Mouse (Mus musculus) retina, adult 2 months (tissue): Measurements from ENCODE around the gene Grb10.

ENCODE experiments used
- DNase-seq: peaks from one replicate; pipeline ENCODE4 v3.0.0-alpha.2; 2012; ENCODE audit warnings: low read depth, low spot score

Gene Grb10

GRCm38 (mm10) chr11:11947857-11948256 is 90.6 kb downstream of the Grb10 start:
- DNase-seq, result no peak

GRCm38 (mm10) chr11:11945766-11946165 is 92.7 kb downstream of the Grb10 start:
- no peak for DNase-seq

- no peak for DNase-seq
These were observed 93.7 kb downstream of the Grb10 start for GRCm38 (mm10) chr11:11944814-11945213.

GRCm38 (mm10) chr11:11944082-11944349 is 94.5 kb downstream of the Grb10 start:
- DNase-seq, result no peak

GRCm38 (mm10) chr11:11943240-11944081 is 95.0 kb downstream of the Grb10 start:
- DNase-seq, result no peak

GRCm38 (mm10) chr11:11942320-11943217 is 95.9 kb downstream of the Grb10 start:
- DNase-seq, result no peak

GRCm38 (mm10) chr11:11940833-11941681 is 97.4 kb downstream of the Grb10 start:
- no peak for DNase-seq

- DNase-seq, result no peak
These were observed 98.9 kb downstream of the Grb10 start for GRCm38 (mm10) chr11:11939611-11940010.

GRCm38 (mm10) chr11:11938591-11938990 is 99.9 kb downstream of the Grb10 start:
- DNase-seq, result no peak

GRCm38 (mm10) chr11:11937340-11938030 is 101.0 kb downstream of the Grb10 start:
- DNase-seq, result no peak

GRCm38 (mm10) chr11:11934808-11935207 is 103.7 kb downstream of the Grb10 start:
- no peak for DNase-seq

GRCm38 (mm10) chr11:11932102-11932789 is 106.2 kb downstream of the Grb10 start:
- no peak for DNase-seq

- no peak for DNase-seq
These were observed 106.8 kb downstream of the Grb10 start for GRCm38 (mm10) chr11:11931688-11932087.

- DNase-seq, result no peak
These were observed 108.0 kb downstream of the Grb10 start for GRCm38 (mm10) chr11:11930527-11930926.

- DNase-seq, result no peak
These were observed 109.4 kb downstream of the Grb10 start for GRCm38 (mm10) chr11:11929059-11929458.

- DNase-seq, result no peak
These were observed 109.9 kb downstream of the Grb10 start for GRCm38 (mm10) chr11:11928586-11928985.

- DNase-seq, result no peak
These were observed 114.6 kb downstream of the Grb10 start for GRCm38 (mm10) chr11:11923900-11924299.

- DNase-seq, result no peak
These were observed 115.1 kb downstream of the Grb10 start for GRCm38 (mm10) chr11:11923345-11923744.

GRCm38 (mm10) chr11:11922106-11922505 is 116.4 kb downstream of the Grb10 start:
- no peak for DNase-seq

- DNase-seq, result no peak
These were observed 130.6 kb downstream of the Grb10 start for GRCm38 (mm10) chr11:11907703-11908413.
